Mouse (Mus musculus): ENCODE results near the gene Itm2b.

The Itm2b gene

DNA sequence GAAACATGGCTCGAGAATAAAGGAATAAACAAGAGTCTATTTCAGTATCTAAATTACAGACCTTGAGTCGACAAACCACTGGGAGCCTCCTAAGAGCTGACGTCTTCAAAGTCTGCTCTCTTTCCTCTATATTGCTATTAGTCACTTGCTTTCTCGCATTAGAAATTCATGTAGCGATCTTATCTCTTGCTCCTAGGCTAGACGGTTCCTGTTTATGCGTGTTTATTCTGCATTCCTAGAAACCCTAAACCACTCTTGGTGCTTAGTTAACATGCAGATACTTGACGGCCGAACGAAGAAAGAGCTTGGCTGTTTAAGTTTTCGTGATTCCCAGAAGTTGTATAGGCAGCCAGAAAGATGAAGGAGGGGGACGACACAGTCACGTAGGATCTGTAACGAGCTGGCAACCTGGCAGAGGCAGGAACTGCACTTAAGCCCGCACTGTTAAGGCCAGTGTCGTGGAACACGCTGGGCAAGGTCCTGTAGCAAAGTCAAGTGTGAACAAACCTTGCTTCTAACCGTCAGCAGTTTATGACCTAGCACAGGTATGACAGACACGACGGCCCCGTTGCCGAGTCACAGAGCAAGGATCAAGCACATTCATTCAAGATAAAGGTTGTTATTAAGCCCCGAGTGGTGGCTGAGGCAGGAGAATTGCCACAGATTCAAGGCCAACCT, 14.3 kb downstream of the Itm2b start:
- peak in 1 of 2 experiments; percentile 37 for DNase-seq (ENCODE audit: inconsistent age in 2 of 2, low spot score in 1 of 2)

DNA sequence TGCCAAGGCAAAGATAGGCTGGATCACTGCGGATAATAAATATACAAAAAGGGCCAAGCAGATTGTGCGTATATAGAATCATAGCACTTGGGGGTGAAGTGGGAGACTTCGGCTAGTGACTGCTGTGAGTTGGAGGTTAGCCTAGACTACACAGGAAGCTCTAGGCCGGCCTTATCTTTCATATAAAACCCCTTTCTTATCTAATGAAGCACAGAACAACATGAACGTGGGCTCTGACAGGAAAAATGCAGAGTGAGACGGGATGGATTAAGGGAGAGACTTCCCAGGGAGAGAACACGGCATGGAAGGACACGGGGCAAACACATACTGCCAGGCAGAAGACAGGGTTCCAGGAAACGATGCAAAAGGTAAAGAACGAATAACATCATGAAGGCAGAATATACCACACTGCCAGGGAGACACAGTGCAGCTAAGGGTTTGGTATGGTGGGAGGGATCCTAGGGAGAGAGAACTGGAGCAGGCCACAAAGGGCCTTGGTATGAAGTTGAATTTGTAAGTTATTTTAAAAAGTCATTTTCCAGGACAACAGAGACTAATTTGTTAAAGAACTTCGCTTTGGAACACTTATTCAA, 14.9 kb downstream of the Itm2b start:
- no peak for DNase-seq (ENCODE audit: inconsistent age in 2 of 2, low spot score in 1 of 2)

DNA sequence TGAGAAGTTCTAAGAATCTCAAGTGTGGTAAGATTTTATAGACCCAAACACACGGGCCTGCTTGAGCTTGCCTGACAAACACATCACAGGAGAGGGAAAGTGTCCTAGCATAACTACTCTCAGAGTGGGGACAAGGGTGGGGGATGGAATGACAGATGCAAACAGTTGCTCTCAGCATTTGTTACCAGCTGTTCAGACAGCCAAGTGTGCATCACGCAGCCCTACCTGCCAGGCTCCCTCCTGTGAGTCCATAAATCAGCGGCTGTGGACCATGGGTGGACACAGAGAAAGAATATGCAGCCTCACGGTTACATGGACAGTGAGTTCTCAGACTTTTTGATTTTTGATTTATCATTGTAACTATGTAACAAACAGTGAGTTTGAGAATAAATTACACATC, 15.5 kb downstream of the Itm2b start:
- DNase-seq (ENCODE audit: inconsistent age in 2 of 2, low spot score in 1 of 2) = no peak

DNA sequence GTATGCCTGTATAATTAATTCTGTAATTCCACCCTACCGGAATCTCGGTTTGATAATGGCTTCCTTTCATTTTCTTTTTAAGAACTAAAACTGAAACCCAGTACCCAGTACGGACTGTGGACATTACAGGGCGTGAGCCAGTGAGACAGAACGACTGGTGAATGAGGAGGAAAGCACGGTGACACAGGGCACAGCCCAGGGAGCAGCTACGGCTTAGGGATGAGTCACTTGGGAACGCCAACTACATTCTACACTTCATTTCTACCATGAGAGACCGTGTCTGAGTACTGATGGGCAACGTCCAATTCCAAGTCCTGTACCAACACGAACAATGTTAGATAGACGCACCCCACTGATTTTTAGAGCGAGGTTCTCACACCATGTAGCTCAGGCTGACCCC, 16.1 kb downstream of the Itm2b start:
- no peak for DNase-seq (ENCODE audit: inconsistent age in 2 of 2, low spot score in 1 of 2)

DNA sequence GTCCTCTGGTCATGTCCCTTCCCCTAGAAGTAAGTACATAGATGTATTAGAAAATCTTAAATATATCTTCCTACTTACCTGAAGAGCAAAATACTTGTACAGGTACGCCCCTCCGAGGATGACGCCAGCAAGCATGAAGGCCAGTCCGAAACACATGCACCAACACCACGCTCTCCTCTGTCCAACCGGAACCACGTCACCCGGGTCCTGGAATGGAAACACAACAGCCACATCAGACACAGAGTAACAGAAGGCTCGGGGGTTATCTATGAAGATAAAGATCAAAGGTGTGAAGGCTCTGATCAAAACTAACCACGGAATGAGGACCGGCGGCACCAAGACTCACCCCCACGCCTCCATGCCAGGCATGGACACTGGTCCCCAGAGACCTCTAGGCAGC, 16.9 kb downstream of the Itm2b start:
- no peak for DNase-seq (ENCODE audit: inconsistent age in 2 of 2, low spot score in 1 of 2)

DNA sequence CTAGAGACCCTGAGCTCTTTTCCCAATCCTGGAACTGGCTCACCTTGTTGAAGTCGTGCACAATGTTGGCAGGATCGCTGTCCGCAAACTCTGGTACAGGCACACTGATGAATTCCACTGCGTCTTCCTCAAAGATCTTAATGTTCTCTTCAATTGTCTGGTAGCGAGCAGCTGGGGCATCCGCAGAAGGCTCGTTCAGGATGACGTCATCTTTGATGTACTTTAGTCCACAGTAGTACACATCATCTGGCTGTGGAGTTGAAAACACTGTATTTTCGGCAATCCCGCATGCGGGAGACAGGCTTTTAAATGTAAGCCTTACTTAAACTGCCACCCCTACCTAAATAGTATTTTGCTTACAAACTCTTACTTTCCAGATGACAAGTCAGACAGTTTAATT, 18.8 kb downstream of the Itm2b start:
- no peak for DNase-seq (ENCODE audit: inconsistent age in 2 of 2, low spot score in 1 of 2)

DNA sequence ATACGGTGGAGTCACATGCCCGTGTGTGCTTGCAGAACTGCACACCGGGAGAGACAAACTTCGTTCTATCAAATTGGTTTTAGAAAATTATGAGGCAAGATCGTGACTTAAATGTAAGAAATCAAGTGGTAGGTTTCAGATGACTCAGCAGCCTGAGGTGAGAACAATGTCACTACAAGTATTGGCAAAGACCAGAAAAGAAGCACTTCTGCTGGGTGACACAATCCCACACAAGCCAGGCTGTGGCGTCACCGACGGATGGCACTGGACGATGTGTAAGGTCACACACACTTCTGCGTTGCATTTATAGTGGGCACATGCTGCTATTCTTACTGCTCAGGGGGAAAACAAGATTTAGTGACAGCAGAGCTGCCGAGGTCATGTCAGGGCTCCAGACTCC, 21.3 kb downstream of the Itm2b start:
- no peak for DNase-seq (ENCODE audit: inconsistent age in 2 of 2, low spot score in 1 of 2)

DNA sequence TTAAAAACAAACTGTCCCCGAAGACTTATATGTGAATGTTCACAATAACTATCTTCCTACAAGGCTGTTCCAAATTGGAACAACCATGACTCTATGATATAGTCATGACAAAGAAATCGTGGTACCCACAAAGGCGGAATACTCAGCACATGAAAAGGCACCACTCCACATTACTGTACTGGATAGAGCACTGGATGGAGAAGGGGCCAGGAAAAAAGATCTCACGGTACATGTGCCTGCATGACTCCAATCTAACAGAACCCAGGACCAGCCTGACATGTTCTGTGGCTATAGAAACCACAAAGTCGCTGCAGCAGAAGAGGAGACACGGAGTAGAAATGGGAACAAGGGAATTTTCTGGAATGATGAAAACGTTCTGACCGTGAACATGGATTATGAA, 30.4 kb downstream of the Itm2b start:
- no peak for DNase-seq (ENCODE audit: inconsistent age in 2 of 2, low spot score in 1 of 2)

DNA sequence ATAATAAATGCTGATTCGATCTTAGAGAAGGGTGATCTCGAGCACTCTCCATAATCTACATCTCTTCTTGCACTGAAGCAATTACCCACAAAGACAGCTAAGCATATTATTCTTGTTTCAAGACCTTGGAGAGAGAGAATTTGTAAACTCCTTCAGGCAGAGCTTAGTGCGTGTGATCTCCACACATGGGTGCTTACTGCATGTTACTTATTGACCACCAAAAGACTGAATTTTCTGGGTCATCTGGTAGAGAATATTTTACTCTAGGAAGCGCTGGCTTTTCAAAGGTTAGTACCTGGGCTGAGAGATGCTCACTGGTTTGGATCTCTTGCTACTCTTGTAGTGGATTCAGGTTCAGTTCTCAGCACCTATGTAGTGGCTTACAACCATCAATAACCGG, 34.0 kb downstream of the Itm2b start:
- DNase-seq (ENCODE audit: inconsistent age in 2 of 2, low spot score in 1 of 2) = no peak

DNA sequence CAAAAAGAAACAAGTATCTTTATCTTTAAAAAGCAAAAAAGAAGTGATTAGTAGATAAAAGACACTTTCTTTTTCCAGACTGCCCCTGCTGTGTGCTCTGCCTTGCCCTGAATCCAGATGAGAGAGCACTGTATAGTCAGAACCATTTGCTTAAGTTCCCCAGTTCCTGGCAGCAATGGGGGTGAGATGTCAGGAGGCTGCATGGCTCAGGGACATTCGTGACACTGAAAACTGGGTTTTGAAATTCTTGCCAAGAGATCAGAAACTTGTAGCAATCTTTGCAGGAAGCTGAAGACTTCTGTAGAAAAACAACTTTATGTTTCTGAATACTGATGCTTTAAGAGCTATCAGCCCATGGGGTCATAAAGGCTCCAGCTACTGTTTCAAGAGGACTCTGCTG, 35.1 kb downstream of the Itm2b start:
- peak in 1 of 2 experiments; percentile 65 for DNase-seq (ENCODE audit: inconsistent age in 2 of 2, low spot score in 1 of 2)

DNA sequence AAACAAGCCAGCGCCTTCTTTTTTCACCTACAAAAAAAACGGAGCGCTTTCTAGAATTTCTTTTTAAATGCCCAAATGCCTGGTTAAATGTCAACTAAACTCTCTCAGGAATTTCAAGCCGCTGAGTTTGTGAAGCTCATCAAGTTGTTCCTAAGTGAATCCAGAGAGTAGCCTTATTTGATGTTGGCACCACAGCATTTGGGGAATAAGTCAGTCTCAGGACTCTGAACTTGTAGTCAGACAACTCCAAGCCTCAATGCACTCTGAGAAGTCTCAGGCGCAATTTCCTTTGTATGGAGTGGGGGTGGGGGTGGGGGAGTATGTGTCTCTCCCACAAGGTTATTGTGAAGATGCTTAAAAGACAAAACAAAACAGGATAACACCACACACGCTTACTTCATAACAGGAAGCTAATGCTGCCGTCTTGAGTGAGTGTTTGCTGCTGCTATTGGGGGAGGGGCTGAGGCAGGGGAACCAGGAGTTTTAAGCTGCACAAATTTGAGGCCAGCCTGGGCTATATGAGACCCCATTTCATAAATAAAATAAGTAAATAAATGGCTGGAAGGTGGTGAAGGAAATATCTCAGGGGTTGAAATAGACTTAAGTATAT, 35.9 kb downstream of the Itm2b start:
- no peak for DNase-seq (ENCODE audit: inconsistent age in 2 of 2, low spot score in 1 of 2)

DNA sequence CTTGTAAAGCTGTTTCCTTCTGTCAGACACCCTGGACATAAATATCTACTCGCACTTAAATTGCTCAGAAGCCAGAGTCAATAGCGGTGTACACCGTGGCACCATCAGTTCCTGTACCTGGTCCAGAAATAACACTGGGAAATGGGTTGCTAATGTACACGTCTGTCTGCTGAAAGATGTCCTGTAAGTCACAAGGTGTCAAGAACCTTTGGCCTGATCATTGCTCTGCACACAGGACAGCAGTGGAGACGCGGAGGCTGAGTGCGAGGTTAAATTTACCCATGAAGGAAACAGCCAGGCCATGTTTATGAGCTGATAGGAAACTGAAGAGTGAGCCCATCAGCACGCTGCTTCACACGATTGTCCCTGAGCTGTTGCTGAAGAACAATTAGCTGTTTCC, 37.8 kb downstream of the Itm2b start:
- no peak for DNase-seq (ENCODE audit: inconsistent age in 2 of 2, low spot score in 1 of 2)

DNA sequence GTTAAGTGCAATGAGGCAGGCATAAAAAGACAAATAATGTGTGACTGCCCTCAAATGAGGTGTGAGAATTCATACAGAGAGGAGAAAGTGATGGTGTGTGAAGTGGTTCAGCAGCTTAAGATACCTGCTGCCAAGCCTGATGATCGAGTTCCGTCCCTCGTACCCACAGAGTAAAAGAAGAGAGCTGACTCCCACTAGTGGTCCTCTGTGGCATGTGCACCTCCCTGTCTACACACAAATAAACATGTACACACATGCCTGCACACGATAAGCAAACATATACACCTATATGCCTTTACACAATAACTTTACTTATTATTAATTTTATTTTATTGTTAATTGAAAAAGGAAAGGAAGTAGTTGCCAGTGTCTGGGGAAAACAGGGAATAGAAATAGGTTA, 39.5 kb downstream of the Itm2b start:
- DNase-seq (ENCODE audit: inconsistent age in 2 of 2, low spot score in 1 of 2) = no peak

DNA sequence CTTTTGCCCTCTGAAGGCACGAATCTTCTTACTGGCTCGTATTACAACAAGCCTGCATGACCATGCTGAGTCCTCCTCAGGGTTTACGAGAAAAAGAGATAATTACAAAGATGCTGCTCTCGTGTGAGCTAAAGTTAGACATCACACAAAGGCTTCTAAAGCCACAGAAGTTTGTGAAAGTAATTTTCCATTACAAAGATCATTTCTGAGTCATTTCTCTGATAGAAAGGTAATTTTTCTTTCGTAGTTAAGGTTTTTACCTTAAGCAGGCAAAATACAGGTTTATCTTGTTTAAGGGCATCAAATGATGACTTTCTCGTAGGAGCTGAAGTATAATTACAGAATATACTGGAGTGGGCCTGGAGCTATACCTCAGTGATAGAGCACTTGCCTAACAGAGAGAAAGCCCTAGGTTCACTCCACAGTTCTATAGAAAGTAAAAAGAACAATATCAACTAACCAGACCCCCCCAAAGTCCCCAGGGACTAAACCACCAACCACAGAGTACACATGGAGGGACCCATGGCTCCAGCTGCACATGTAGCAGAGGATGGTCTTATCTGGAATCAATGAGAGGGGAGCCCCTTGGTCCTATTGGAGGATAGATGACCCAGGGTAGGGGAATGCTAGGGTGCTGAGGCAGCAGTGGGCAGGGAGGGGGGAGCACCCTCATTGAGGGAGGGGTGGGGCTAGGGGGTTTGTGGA, 44.9 kb downstream of the Itm2b start:
- DNase-seq (ENCODE audit: inconsistent age in 2 of 2, low spot score in 1 of 2) = peak in 1 of 2 experiments; percentile 15

DNA sequence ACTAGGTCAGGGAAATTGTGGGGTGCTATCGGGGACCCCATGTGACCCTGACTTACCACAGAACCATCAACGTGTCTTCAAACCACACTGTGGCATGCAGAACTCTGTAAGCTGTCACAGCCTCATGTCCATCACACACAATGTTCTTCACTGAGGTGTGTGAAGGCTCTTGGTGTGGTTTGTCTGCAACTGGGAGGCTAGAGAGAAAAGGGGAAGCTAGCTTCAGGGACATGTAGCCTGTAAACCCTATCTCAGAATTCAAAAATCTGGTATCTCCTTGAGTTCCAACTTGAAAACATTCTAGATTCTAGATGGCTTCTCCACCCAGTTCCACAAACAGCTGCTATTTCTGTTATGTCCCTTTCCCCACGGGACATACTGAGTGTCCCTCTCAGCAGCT, 45.5 kb downstream of the Itm2b start:
- peak in 1 of 2 experiments; percentile 15 for DNase-seq (ENCODE audit: inconsistent age in 2 of 2, low spot score in 1 of 2)

DNA sequence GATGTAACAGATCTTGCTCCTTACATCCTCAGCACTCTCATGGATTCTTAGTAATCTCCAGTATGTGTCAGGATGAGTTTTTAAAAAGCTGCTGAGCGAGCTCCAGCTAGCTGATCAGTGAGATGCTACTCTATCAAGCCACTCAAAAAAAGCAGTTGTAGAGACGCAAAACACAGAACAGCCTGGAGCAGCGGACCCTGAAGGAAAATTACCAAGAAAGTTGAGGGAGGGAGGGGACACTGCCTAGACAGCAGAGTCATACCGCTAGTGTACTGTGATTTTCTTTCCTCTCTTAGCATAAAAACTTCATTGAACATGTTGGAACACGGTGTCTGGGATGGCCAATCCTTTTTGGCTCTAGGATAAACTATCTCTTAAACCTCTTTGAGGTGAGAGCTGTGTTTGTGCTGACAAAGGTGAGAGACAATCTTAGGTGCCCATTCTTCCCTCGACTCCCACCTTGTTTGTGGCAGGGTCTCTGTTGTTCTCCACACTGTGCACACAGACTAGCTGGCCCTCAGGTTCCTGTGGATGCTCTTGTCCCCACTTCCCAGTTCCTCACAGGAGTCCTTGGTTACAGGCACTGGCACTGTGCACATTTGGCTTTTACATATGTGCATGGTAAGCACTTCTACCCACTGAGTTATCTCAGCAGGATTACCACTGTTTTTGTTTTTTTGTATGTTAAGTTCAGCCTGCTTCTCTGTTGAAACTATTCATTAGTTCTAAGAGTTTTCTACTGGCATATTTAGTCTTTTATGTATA, 48.6 kb downstream of the Itm2b start:
- peak in 1 of 2 experiments; percentile 13 for DNase-seq (ENCODE audit: inconsistent age in 2 of 2, low spot score in 1 of 2)

DNA sequence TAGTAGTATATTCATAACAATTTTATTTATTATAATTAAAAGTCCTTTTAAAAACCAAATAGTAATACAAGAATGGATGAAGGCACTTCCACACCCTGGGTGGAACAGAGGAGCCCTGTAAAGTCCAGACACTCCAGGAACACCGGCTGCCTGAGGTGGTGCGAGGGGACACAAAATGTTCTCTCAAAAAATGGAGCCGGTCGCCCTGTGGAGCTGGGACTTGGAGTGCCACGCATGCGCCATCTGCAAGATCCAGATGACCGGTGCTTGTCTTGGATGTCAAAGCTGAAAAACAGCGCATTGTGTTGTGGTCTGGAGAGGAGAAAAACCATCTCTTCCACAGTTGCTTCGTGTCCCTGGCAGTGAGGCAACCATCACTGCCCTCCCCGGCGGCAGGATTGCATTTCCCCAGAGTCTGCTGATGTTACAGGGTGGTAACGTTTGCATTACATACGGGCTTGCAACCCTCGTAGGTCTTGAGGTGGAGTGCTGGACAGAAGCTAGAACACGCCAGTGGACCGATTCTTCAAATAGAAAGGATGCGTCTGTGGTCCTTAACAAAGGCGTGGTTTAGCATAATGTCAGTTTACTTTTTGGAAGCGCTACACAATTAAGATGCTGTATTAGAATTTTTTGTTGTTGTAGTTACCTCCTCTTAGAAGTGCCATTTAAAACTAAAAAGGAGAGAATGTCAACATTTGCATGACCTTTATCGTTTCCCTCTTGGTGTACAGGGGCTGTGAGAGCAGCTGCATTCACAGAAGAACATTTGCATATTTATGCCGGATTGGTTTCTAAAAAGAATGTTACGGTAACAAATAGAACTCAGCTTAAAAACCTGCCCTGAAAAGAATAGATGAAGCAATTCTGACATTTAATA, 49.9 kb downstream of the Itm2b start:
- peak in 1 of 2 experiments; percentile 12 for DNase-seq (ENCODE audit: inconsistent age in 2 of 2, low spot score in 1 of 2)

DNA sequence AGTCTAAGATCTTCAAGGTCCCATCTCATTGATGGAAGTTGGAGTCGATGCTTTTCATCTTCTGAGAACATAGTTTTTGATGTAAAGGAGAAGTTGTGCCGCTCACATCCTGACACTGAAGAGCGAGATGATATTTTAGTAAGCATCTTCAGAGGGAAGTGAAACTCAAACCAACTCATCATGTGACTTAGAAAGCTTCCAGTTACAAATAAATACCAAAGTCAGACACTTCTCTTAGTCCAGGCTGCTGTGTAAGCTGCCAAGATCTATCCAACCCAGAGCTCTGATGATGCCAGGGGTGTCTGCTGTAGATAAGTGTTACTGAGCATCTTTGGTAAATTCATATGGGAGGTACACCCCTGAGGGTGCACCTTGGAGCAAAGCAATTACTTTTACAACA, 51.2 kb downstream of the Itm2b start:
- DNase-seq (ENCODE audit: inconsistent age in 2 of 2, low spot score in 1 of 2) = peak in 1 of 2 experiments; percentile 13

DNA sequence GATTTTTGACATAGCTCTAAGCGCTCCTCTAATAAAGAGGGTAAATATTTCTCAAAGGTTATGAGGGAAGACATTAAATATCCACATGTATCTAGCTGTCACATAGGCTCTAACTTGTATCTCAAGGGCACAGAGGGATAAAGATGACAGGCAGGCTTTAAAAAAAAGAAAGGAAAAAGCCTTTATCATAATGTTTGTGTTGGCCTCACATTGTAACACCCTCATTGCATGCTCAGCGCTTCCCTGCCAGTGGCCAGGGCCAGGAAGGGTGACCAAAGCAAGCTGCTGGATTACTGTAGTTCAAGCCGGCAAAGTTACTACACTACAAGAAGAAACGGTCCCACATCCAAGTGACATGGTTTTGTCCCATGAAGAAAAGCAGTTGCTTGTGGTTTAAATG, 53.7 kb downstream of the Itm2b start:
- DNase-seq (ENCODE audit: inconsistent age in 2 of 2, low spot score in 1 of 2) = no peak

DNA sequence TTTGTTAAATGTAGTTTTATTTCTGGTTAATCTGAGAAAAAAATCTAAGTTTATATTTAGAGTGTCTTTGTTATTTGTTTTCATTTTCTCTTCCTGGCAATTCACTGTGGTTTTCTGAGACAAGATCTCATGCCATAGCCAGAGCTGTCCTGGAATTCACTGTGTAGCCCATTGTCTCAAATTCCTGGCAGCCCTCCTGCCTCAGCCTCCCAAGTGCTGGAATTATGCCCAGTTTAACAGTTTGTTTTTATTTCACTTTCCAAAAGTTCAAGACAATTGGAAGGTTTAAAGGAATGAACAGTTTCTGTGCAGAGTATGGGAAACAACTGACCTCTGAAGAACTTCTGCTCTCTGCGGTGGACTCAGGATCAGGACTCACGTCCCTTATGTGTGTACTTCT, 55.2 kb downstream of the Itm2b start:
- DNase-seq (ENCODE audit: inconsistent age in 2 of 2, low spot score in 1 of 2) = peak in 1 of 2 experiments; percentile 13

Data from adrenal gland, adult (tissue).